Mouse (Mus musculus) kidney, adult 9 months (tissue): Measurements from ENCODE around the gene Spin4.
A peak's percentile ranks its signal among the peaks of the same experiment; 100 is the strongest.

Source experiments
- DNase-seq: peaks from one replicate; pipeline ENCODE4 v3.0.0; 2022

The Spin4 gene

DNA sequence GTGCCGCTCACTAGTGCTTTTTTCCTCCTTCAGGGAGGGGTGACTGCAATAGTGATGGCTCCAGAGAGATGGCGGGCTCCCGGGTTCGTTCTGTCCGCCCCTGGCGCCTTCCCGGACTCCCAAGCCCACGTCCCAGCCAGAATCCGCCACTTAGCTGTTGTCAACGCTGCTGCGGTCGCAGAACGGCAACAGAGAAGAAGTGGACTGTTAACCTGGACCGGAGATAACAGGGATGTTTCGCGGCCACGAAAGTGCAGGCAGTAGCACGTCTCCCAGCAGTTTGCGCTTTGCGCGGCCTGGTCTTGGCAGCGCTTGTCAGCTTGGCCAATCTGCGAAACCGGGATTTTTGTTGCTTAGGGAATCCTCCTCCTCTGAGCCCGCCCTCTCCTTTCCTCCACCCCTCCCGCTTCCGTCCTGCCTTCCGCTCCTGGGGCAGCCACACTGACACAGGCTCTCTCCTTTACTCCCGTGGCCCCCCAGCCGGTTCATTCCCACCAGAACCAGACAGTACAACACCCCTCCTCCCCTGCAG is at the start of gene Spin4:
TSS of gene Spin4 (minus strand) at position 322 of the 532 bp plus-strand sequence.
- peak; percentile 68 for DNase-seq

DNA sequence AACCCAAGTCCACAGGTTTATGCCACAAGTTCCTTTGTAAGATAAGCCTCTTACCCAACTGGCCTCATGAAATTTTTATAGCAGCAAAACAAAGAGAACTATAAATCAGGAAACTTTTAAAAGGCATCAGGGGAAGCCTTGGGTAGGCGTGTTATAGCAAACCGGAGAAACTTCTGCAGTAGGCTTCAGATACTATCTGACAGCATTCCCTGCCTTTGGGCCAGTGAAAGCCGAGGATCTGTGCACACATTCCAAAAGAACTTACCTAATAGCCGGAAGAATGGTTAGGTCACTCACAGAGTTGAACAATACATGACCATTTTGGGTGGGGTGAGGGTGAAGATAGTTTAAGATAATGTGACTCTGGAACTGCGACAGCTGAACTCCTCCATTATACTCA is 1.4 kb upstream of the Spin4 start:
- peak; percentile 6 for DNase-seq

DNA sequence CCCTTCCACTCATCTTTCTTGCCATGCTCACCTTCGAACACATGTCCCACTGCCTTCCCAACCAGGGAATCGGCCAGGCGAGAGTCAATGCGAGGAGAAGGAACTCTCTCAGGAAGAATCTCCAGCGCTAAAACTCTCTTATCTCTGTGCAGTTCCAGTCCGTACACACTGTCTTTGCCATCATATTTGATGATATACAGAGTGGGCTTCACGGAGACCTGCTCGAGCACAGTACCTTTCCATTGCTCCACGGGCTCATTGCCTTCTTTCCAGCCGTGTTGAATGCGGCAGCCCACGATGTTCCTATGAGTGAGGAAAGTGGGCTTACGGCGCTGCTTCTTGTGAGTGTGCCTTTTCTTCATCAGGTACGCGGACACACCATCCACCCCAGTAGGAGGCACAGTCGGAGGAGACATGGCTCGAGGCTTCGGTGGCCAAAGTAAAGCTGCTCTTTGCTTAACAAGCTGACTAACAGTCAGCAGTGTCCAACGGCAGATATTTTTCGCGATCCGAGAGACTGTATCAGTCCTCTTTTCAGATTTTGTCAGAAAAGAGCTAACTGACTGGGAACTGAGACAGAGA is 612 bp downstream of the Spin4 start:
- DNase-seq: no peak

DNA sequence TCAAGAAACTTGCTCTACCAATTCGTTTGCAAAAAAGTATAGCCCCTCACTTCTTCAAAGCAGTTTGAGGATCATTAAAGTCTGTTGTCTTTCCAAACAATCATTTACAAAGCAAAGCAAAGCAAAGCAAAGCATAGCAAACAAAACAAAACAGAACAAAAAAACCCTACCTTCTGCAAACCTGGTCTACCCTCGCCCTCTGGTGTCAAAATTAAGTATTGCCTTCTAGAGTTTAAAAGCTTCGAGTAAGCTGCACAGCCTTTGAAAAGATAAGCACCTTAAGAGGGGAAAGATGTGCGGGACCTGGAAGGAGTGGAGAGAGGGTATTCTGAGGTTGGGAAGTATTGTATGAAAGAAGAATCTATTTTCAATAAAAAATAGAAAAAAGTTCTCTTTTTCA is 14.4 kb downstream of the Spin4 start:
- DNase-seq: peak; percentile 57

DNA sequence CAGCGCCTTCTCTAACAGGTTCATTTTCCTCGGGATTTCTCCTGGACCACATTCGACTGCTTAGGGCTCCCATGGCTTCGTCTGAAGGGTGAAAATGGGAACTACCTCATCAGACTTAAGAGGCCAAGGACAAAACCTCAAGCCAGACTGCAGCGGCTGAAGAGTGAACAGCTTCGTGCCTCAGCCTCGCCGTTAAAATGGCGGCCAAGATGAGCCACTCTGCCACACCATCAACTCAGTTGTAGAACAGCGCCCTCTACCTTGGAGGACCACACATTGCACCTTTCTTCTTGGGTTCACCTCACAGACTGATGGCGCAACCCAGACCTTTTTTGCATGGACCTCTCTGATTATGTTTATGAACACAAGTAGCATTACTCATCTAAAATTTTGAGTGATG is 27.6 kb downstream of the Spin4 start:
- no peak for DNase-seq

DNA sequence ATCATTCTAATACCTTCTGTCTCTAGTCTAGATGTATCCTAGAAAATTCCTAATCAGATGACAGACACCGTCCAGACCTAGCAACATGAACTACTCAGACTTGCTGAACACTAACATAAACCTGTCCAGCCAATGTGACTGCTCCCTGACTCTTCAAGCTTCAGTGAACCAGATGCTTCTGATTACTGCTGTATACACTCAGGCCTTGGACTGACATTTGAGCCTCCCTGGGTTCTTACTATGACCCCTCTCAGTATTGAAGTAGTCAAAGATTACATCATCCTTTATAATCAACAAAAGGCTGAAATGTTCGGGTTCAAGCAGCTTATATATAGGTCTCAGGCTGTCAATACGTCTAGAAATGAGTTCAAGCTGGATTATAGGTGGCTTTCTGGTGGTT is 32.4 kb downstream of the Spin4 start:
- DNase-seq: no peak

DNA sequence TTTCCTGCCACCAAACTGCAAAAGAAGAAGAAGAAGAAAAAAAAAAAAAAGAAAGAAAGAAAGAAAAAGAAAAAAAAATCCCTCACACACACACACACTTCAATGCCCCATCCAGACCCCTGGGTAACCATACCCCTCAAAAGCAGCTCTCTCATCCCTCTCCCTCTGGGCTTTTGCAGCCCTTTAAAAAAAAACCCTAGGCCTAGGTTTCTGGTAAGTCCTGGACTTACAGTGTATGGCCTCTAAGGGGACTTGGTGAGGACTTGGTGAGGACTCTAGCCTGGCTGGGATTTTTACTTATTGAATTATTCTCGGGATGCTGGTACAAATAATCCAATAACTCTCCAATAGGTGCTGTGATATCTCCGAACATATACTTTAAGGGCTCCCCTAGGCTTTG is 35.6 kb downstream of the Spin4 start:
- DNase-seq: no peak

DNA sequence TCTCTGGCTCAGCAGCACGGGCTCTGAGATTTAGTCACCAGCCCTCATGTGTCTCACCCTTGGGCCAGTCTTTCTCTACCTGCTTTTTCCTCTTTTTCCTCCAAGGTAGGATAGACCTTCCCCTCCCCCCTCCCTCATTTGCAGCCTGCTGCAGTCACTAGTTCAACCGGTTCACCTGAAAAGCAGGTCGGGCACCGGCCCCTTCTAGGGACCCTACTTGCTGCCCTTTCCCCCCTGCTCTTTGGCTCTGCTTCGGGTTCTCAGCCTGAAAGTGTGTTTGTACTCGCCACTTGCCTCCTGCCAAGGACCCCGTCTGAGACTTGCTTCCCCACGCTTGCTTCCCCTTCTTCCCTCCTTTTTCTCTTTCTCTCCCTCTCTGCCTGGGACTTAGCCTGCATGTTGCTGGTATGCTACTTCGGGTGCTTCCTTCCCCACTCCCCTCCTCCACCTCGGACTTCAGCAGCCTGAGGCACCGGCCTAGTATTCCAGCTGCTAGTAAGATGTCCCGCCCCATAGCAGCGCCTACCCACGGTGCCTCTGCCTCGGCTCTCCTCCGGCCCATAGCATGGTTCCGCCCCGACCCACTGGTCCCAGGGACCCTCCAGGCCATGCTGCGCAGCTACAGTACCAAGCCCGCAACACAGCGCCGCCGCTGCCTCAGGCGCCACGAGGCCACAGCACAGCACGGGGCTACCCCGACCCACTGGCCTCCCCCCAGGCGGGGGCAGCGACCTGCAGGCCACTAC is 36.2 kb downstream of the Spin4 start:
- DNase-seq: peak; percentile 8
